Mouse (Mus musculus): ENCODE results near the gene Dhh. TPM values are rescaled to one million over a fixed set of nuclear protein-coding genes. Genes with fewer than 3 reads are reported as not detected.

Gene Dhh
- polyA plus RNA-seq, 1 experiment from 2014 or later: 0.66 TPM

- H3K4me2 ChIP-seq (replicated peaks): no peak overlapping the region
Measured at GRCm38 (mm10) chr15:98886667-98887387, 11.5 kb downstream of the Dhh start.

GRCm38 (mm10) chr15:98884106-98884505 lies 14.2 kb downstream of the Dhh start:
- ATAC-seq (ENCODE audit: low FRiP score, low read depth): no peak

More at GRCm38 (mm10) chr15:98886667-98887387, 11.5 kb downstream of the Dhh start:
- WGBS: 63% methylated on average over 8 of the region's 8 CpGs
- H3K4me1 ChIP-seq: peaks cover under 1% of the 10 kb centered on the region; the same call in 1 of the 2 replicates
- H3K36me3 ChIP-seq: no peaks in the 10 kb centered on the region
- H3K27me3 ChIP-seq: peaks cover 15% of the 10 kb centered on the region
- H3K9me3 ChIP-seq: no peaks in the 10 kb centered on the region
- no peak overlapping the region for H3K27ac ChIP-seq (replicated peaks)
- no peak overlapping the region for H3K4me3 ChIP-seq
- no peak overlapping the region for H3K9ac ChIP-seq (replicated peaks)
- ATAC-seq (ENCODE audit: low FRiP score, low read depth): no peak

GRCm38 (mm10) chr15:98883661-98884060 lies 14.7 kb downstream of the Dhh start:
- H3K4me3 ChIP-seq: no peak overlapping the region
- ATAC-seq (ENCODE audit: low FRiP score, low read depth): no peak

More at GRCm38 (mm10) chr15:98884106-98884505, 14.2 kb downstream of the Dhh start:
- H3K9me3 ChIP-seq: no peaks in the 10 kb centered on the region
- H3K27me3 ChIP-seq: 0 out of 2 replicates have a peak, but pooled peaks cover 4% of the 10 kb centered on the region
- H3K4me2 ChIP-seq (replicated peaks): no peak overlapping the region
- H3K9ac ChIP-seq (replicated peaks): no peak overlapping the region
- H3K36me3 ChIP-seq: no peaks in the 10 kb centered on the region
- no peak overlapping the region for H3K4me3 ChIP-seq
- H3K4me1 ChIP-seq: peaks cover 22% of the 10 kb centered on the region
- H3K27ac ChIP-seq (replicated peaks): no peak overlapping the region
- WGBS: 78% methylated on average over 1 of the region's 1 CpGs

GRCm38 (mm10) chr15:98881656-98882008 lies 16.7 kb downstream of the Dhh start:
- Histone ChIP-seq H3K4me3 (peak overlapping the region; percentile 69), H3K4me1 (peaks cover 24% of the 10 kb centered on the region), H3K36me3 (no peaks in the 10 kb centered on the region), H3K27me3 (0 out of 2 replicates have a peak, but pooled peaks cover 4% of the 10 kb centered on the region), H3K27ac (replicated peaks) (peak overlapping the region; percentile 16; the same call in 1 of the 2 replicates), H3K4me2 (replicated peaks) (peak overlapping the region; percentile 90), H3K9me3 (no peaks in the 10 kb centered on the region), H3K9ac (replicated peaks) (no peak overlapping the region)
- 5% methylated on average over 5 of the region's 5 CpGs for WGBS
- ATAC-seq (ENCODE audit: low FRiP score, low read depth): peak; percentile 45; the same call in 1 of the 2 replicates

More at GRCm38 (mm10) chr15:98883661-98884060, 14.7 kb downstream of the Dhh start:
- Histone ChIP-seq H3K9me3 (no peaks in the 10 kb centered on the region), H3K4me1 (peaks cover 24% of the 10 kb centered on the region), H3K27ac (replicated peaks) (no peak overlapping the region), H3K4me2 (replicated peaks) (no peak overlapping the region), H3K36me3 (no peaks in the 10 kb centered on the region), H3K9ac (replicated peaks) (no peak overlapping the region), H3K27me3 (0 out of 2 replicates have a peak, but pooled peaks cover 4% of the 10 kb centered on the region)

- WGBS: under 1% methylated on average over 47 of the region's 48 CpGs
- H3K9me3 ChIP-seq: no peaks in the 10 kb centered on the region
- no peaks in the 10 kb centered on the region for H3K27me3 ChIP-seq
- peaks cover 24% of the 10 kb centered on the region for H3K4me1 ChIP-seq
- peak overlapping the region; percentile 90 for H3K4me2 ChIP-seq (replicated peaks)
- no peaks in the 10 kb centered on the region for H3K36me3 ChIP-seq
- ATAC-seq (ENCODE audit: low FRiP score, low read depth): peak; percentile 97
- H3K9ac ChIP-seq (replicated peaks): peak overlapping the region; percentile 78
- peak overlapping the region; percentile 69 for H3K4me3 ChIP-seq
- H3K27ac ChIP-seq (replicated peaks): peak overlapping the region; percentile 87
Measured at GRCm38 (mm10) chr15:98880978-98881655, 17.2 kb downstream of the Dhh start.

- Histone ChIP-seq H3K36me3 (no peaks in the 10 kb centered on the region), H3K9ac (replicated peaks) (no peak overlapping the region), H3K27ac (replicated peaks) (no peak overlapping the region), H3K4me3 (no peak overlapping the region), H3K4me2 (replicated peaks) (no peak overlapping the region), H3K27me3 (no peaks in the 10 kb centered on the region), H3K4me1 (peaks cover 31% of the 10 kb centered on the region), H3K9me3 (no peaks in the 10 kb centered on the region)
- no peak for ATAC-seq (ENCODE audit: low FRiP score, low read depth)
- WGBS: 14% methylated on average over 3 of the region's 3 CpGs
Measured at GRCm38 (mm10) chr15:98877331-98877730, 21.0 kb downstream of the Dhh start.

GRCm38 (mm10) chr15:98871916-98872888 lies 26.1 kb downstream of the Dhh start:
- Histone ChIP-seq H3K4me1 (peaks cover 40% of the 10 kb centered on the region), H3K4me2 (replicated peaks) (peak overlapping the region; percentile 99), H3K9me3 (no peaks in the 10 kb centered on the region), H3K27ac (replicated peaks) (peak overlapping the region; percentile 96), H3K36me3 (no peaks in the 10 kb centered on the region), H3K9ac (replicated peaks) (peak overlapping the region; percentile 99), H3K4me3 (peak overlapping the region; percentile 99), H3K27me3 (no peaks in the 10 kb centered on the region)
- ATAC-seq (ENCODE audit: low FRiP score, low read depth): peak; percentile 87
- 1% methylated on average over 51 of the region's 51 CpGs for WGBS

GRCm38 (mm10) chr15:98871070-98871915 lies 27.0 kb downstream of the Dhh start, which contains the start of gene Kmt2d:
Gene Kmt2d, minus strand, starts transcription at chr15:98871204.
- Histone ChIP-seq H3K4me2 (replicated peaks) (peak within 1 kb of the TSS; percentile 99), H3K9me3 (no peaks in the 10 kb centered on the region), H3K36me3 (peaks cover 5% of the 10 kb centered on the region), H3K4me3 (peak within 1 kb of the TSS; percentile 99), H3K9ac (replicated peaks) (peak within 1 kb of the TSS; percentile 99), H3K27ac (replicated peaks) (peak within 1 kb of the TSS; percentile 96), H3K4me1 (peaks cover 41% of the 10 kb centered on the region), H3K27me3 (no peaks in the 10 kb centered on the region)
- WGBS: under 1% methylated on average over 65 of the region's 94 CpGs
- peak; percentile 28 for ATAC-seq (ENCODE audit: low FRiP score, low read depth)

- WGBS: under 1% methylated on average over 15 of the region's 16 CpGs
- Histone ChIP-seq H3K4me3 (peak overlapping the region; percentile 99), H3K36me3 (peaks cover 13% of the 10 kb centered on the region), H3K9ac (replicated peaks) (peak overlapping the region; percentile 99), H3K27ac (replicated peaks) (peak overlapping the region; percentile 96; the same call in 1 of the 2 replicates), H3K27me3 (no peaks in the 10 kb centered on the region), H3K9me3 (no peaks in the 10 kb centered on the region), H3K4me2 (replicated peaks) (peak overlapping the region; percentile 99), H3K4me1 (peaks cover 41% of the 10 kb centered on the region)
- ATAC-seq (ENCODE audit: low FRiP score, low read depth): no peak; the same call in 1 of the 2 replicates
Measured at GRCm38 (mm10) chr15:98870179-98871069, 27.9 kb downstream of the Dhh start.

All from midbrain, embryonic 12.5 days (tissue).